Mouse (Mus musculus) MEL (cell line): Measurements from ENCODE around the gene Vps13d. TPM values are rescaled to one million over a fixed set of nuclear protein-coding genes. Genes with fewer than 3 reads are reported as not detected.

ENCODE experiments used
- DNase-seq: peaks from one replicate; pipeline ENCODE4 v3.0.0; 2011; ENCODE audit warnings: low read depth, low spot score
- H3K27ac ChIP-seq: 2 replicates; pipeline ENCODE4 v1.5.1; 2012; ENCODE audit warnings: low read depth, mild to moderate bottlenecking, control low read depth, low read length, moderate library complexity; ENCODE audit not compliant: control insufficient read depth
- H3K27me3 ChIP-seq, 2 experiments: fragments of 150-350 bp in 1 of 2; sonication (generic) in 1 of 2; 2 replicates each; pipeline ENCODE4 v1.6.1; 2012; ENCODE audit warnings: low read length in 2 of 2, mild to moderate bottlenecking in 2 of 2, improper control_type of control experiment in 1 of 2, moderate library complexity in 1 of 2; ENCODE audit not compliant: insufficient read depth in 2 of 2, control insufficient read depth in 1 of 2
- H3K36me3 ChIP-seq, 2 experiments: 2 replicates each; pipeline ENCODE4 v1.6.1; 2012 to 2014; ENCODE audit warnings: low read length in 2 of 2, improper control_type of control experiment in 1 of 2, inconsistent platforms in 1 of 2, mild to moderate bottlenecking in 1 of 2; ENCODE audit not compliant: insufficient read depth in 2 of 2, control insufficient read depth in 1 of 2
- H3K4me1 ChIP-seq, 2 experiments: fragments of 150-350 bp in 1 of 2; sonication (generic) in 1 of 2; 2 replicates each; pipeline ENCODE4 v1.6.1; 2012; ENCODE audit warnings: low read length in 2 of 2, improper control_type of control experiment in 1 of 2, mild to moderate bottlenecking in 1 of 2; ENCODE audit not compliant: insufficient read depth in 2 of 2, control insufficient read depth in 1 of 2
- H3K4me3 ChIP-seq, 2 experiments: fragments of 150-350 bp in 1 of 2; sonication (generic) in 1 of 2; 2 replicates each; pipeline ENCODE4 v1.5.1; 2012; ENCODE audit warnings: low read depth in 2 of 2, low read length in 2 of 2, mild to moderate bottlenecking in 2 of 2, moderate library complexity in 2 of 2, control low read depth in 1 of 2, improper control_type of control experiment in 1 of 2; ENCODE audit not compliant: control insufficient read depth in 1 of 2, insufficient read depth in 1 of 2
- H3K79me2 ChIP-seq: 2 replicates; pipeline ENCODE4 v1.6.1; 2012; ENCODE audit warnings: mild to moderate bottlenecking, low read length, moderate library complexity; ENCODE audit not compliant: control insufficient read depth, poor library complexity, insufficient read depth
- H3K9ac ChIP-seq: 2 replicates; pipeline ENCODE4 v1.6.1; 2012; ENCODE audit warnings: low read depth, mild to moderate bottlenecking, control low read depth, low read length, moderate library complexity; ENCODE audit not compliant: control insufficient read depth, poor library complexity, severe bottlenecking
- H3K9me3 ChIP-seq: fragments of 150-350 bp; sonication (generic); replicated peaks from 2 replicates; pipeline ENCODE4 v1.6.1; 2012; ENCODE audit warnings: mild to moderate bottlenecking, low read length, improper control_type of control experiment, moderate library complexity; ENCODE audit not compliant: insufficient read depth
- CHD1 ChIP-seq: IDR thresholded peaks from 2 replicates; pipeline ENCODE4 v1.6.1; 2012; ENCODE audit warnings: low read depth, mild to moderate bottlenecking, inconsistent platforms, low read length, improper control_type of control experiment
- CHD2 ChIP-seq: IDR thresholded peaks from 2 replicates; pipeline ENCODE4 v1.6.1; 2011; ENCODE audit warnings: low read length, improper control_type of control experiment
- CTCF ChIP-seq, 3 experiments: IDR thresholded peaks in 2 of 3; conservative IDR thresholded peaks in 1 of 3; 2 replicates each; pipeline ENCODE4 v1.5.1; 2011 to 2012; ENCODE audit warnings: low read length in 3 of 3, low read depth in 2 of 3, mild to moderate bottlenecking in 2 of 3, improper control_type of control experiment in 1 of 3, inconsistent platforms in 1 of 3, mixed read lengths in 1 of 3, moderate library complexity in 1 of 3; ENCODE audit not compliant: control insufficient read depth in 1 of 3, insufficient read depth in 1 of 3, poor library complexity in 1 of 3, severe bottlenecking in 1 of 3
- E2F4 ChIP-seq: IDR thresholded peaks from 2 replicates; pipeline ENCODE4 v1.6.1; 2011; ENCODE audit warnings: low read depth, low read length, improper control_type of control experiment, borderline replicate concordance
- EP300 ChIP-seq, 2 experiments: IDR thresholded peaks; 2 replicates each; pipeline ENCODE4 v1.6.1; 2011; ENCODE audit warnings: improper control_type of control experiment in 2 of 2, low read length in 2 of 2, low read depth in 1 of 2, mild to moderate bottlenecking in 1 of 2
- ETS1 ChIP-seq: IDR thresholded peaks from 2 replicates; pipeline ENCODE4 v1.6.1; 2012; ENCODE audit warnings: low read depth, mild to moderate bottlenecking, inconsistent platforms, low read length, improper control_type of control experiment, moderate library complexity
- GABPA ChIP-seq: IDR thresholded peaks from 2 replicates; pipeline ENCODE4 v1.6.1; 2012; ENCODE audit warnings: low read depth, mild to moderate bottlenecking, inconsistent platforms, low read length, improper control_type of control experiment, moderate library complexity
- GATA1 ChIP-seq: IDR thresholded peaks from 2 replicates; pipeline ENCODE4 v1.6.1; 2011; ENCODE audit warnings: low read depth, low read length, improper control_type of control experiment
- KAT2A ChIP-seq: conservative IDR thresholded peaks from 2 replicates; pipeline ENCODE4 v1.6.1; 2012; ENCODE audit warnings: low read depth, low read length, improper control_type of control experiment, inconsistent platforms
- MAZ ChIP-seq: IDR thresholded peaks from 2 replicates; pipeline ENCODE4 v1.6.1; 2012; ENCODE audit warnings: low read depth, mild to moderate bottlenecking, inconsistent platforms, low read length, improper control_type of control experiment
- MXI1 ChIP-seq: IDR thresholded peaks from 2 replicates; pipeline ENCODE4 v1.6.1; 2011; ENCODE audit warnings: mild to moderate bottlenecking, low read depth, low read length, improper control_type of control experiment
- MYC ChIP-seq: IDR thresholded peaks from 2 replicates; pipeline ENCODE4 v1.6.1; 2011; ENCODE audit warnings: low read depth, mild to moderate bottlenecking, low read length, improper control_type of control experiment, moderate library complexity
- NELFE ChIP-seq: IDR thresholded peaks from 2 replicates; pipeline ENCODE4 v1.6.1; 2011; ENCODE audit warnings: low read depth, low read length, improper control_type of control experiment
- SIN3A ChIP-seq: IDR thresholded peaks from 2 replicates; pipeline ENCODE4 v1.6.1; 2012; ENCODE audit warnings: low read length, improper control_type of control experiment, inconsistent platforms
- SMC3 ChIP-seq: IDR thresholded peaks from 2 replicates; pipeline ENCODE4 v1.6.1; 2011; ENCODE audit warnings: low read depth, low read length, improper control_type of control experiment
- TAL1 ChIP-seq: IDR thresholded peaks from 2 replicates; pipeline ENCODE4 v1.6.1; 2012; ENCODE audit warnings: mild to moderate bottlenecking, inconsistent platforms, low read length, moderate library complexity, mixed read lengths
- TCF12 ChIP-seq: IDR thresholded peaks from 2 replicates; pipeline ENCODE4 v1.6.1; 2014; ENCODE audit warnings: low read depth, mild to moderate bottlenecking, inconsistent platforms, low read length, improper control_type of control experiment, moderate library complexity
- UBTF ChIP-seq: IDR thresholded peaks from 2 replicates; pipeline ENCODE4 v1.6.1; 2012; ENCODE audit warnings: low read depth, mild to moderate bottlenecking, inconsistent platforms, low read length, improper control_type of control experiment, moderate library complexity, borderline replicate concordance; ENCODE audit not compliant: insufficient read depth
- ZC3H11A ChIP-seq: IDR thresholded peaks from 2 replicates; pipeline ENCODE4 v1.6.1; 2012; ENCODE audit warnings: low read depth, mild to moderate bottlenecking, inconsistent platforms, low read length, improper control_type of control experiment
- ZNF384 ChIP-seq: IDR thresholded peaks from 2 replicates; pipeline ENCODE4 v1.6.1; 2012; ENCODE audit warnings: low read depth, mild to moderate bottlenecking, inconsistent platforms, low read length, improper control_type of control experiment
- polyA plus RNA-seq, 2 experiments: library from polyadenylated mRNA; stranded (reverse) in 1 of 2; unstranded in 1 of 2; fragments of >175 nt in 1 of 2; fragments of >200 nt in 1 of 2; gene quantifications; 2 replicates each; pipeline versions ENCODE4 v1.2.1 to v1.2.4; 2012; ENCODE audit warnings: low replicate concordance in 2 of 2, low read depth in 1 of 2; ENCODE audit not compliant: insufficient read length in 2 of 2, insufficient read depth in 1 of 2, missing spikeins in 1 of 2
- total RNA-seq: library from RNA; depleted of rRNA; stranded (reverse); fragments of 300-350 nt; gene quantifications from 2 replicates; pipeline ENCODE4 v1.2.3, GENCODE M21; 2012

Gene Vps13d
- total and polyA plus RNA-seq, 3 experiments: 8.9 to 14.5 (median 13.2) TPM

GRCm38 (mm10) chr4:144977057-144977456 is 217.7 kb downstream of the Vps13d start:
- Histone ChIP-seq H3K27ac (no peak overlapping the region), H3K9ac (no peak overlapping the region), H3K79me2 (no peaks in the 10 kb centered on the region), H3K4me1 (peaks cover 7 to 12% of the 10 kb centered on the region in 2 experiments; a peak in 3 of 4 replicates), H3K4me3 (no peak overlapping the region), H3K27me3 (no peaks in the 10 kb centered on the region), H3K9me3 (no peaks in the 10 kb centered on the region), H3K36me3 (peaks cover 2 to 9% of the 10 kb centered on the region in 2 experiments; a peak in 3 of 4 replicates)
- no peak for DNase-seq
- TF ChIP-seq CTCF (IDR thresholded peaks at IDR 0.05 in 2 of 3, conservative IDR thresholded peaks at IDR 0.05 in 1 of 3; ENCODE audit: control insufficient read depth in 1 of 3, insufficient read depth in 1 of 3, low read depth in 2 of 3, low read length in 3 of 3, poor library complexity in 1 of 3, severe bottlenecking in 1 of 3): no peak
- no peak for TF ChIP-seq CHD1
- no peak for TF ChIP-seq NELFE
- no peak for TF ChIP-seq ZNF384
- TF ChIP-seq SMC3: no peak
- no peak for TF ChIP-seq TAL1
- TF ChIP-seq ZC3H11A: no peak
- TF ChIP-seq MXI1: no peak
- no peak for TF ChIP-seq SIN3A
- TF ChIP-seq GATA1: no peak
- TF ChIP-seq MYC: no peak
- TF ChIP-seq EP300 (IDR thresholded peaks at IDR 0.05; ENCODE audit: low read depth in 1 of 2, low read length in 2 of 2): no peak
- no peak for TF ChIP-seq UBTF
- no peak for TF ChIP-seq ETS1
- no peak for TF ChIP-seq CHD2
- no peak for TF ChIP-seq GABPA
- no peak for TF ChIP-seq E2F4

- Histone ChIP-seq H3K36me3 (peaks cover 0 to 2% of the 10 kb centered on the region in 2 experiments; a peak in 2 of 4 replicates), H3K79me2 (no peaks in the 10 kb centered on the region), H3K4me3 (no peak overlapping the region), H3K27me3 (no peaks in the 10 kb centered on the region), H3K9ac (no peak overlapping the region), H3K27ac (no peak overlapping the region), H3K9me3 (no peaks in the 10 kb centered on the region), H3K4me1 (peaks cover 4 to 6% of the 10 kb centered on the region in 2 experiments; a peak in 2 of 4 replicates)
- TF ChIP-seq MAZ (no peak), SIN3A (no peak), E2F4 (no peak), TCF12 (no peak), MXI1 (no peak), KAT2A (no peak)
- DNase-seq: no peak
These were observed 219.3 kb downstream of the Vps13d start for GRCm38 (mm10) chr4:144975505-144975904.
